Mouse (Mus musculus) cortical plate, adult 2 months (tissue): ENCODE measurements at regions not wholly inside any gene's neighbourhood (a gene's known extent, or its start where the extent isn't known, plus 50 kb on each side); places are given as distances from the start of the nearest gene placed in this dataset.

Experiments used
- CTCF ChIP-seq: fragments of 200-500 bp; IDR thresholded peaks from 2 replicates; pipeline ENCODE4 v1.5.1; 2011; ENCODE audit warnings: mild to moderate bottlenecking, control low read depth, low read length; ENCODE audit not compliant: insufficient read depth; ENCODE audit errors: extremely low read depth
- POLR2A ChIP-seq: fragments of 200-500 bp; IDR thresholded peaks from 2 replicates; pipeline ENCODE4 v1.6.1; 2011; ENCODE audit warnings: mild to moderate bottlenecking, low read length, control low read depth; ENCODE audit not compliant: insufficient read depth; ENCODE audit errors: extremely low read depth

- TF ChIP-seq POLR2A, result no peak
- TF ChIP-seq CTCF, result no peak
Measured at GRCm38 (mm10) chr15:13232567-13233259, 59.2 kb upstream of the Cdh6 start.
